Mouse (Mus musculus): ENCODE results near the gene Ap3b1. TPM values are rescaled to one million over a fixed set of nuclear protein-coding genes. Genes with fewer than 3 reads are reported as not detected.

The Ap3b1 gene
- polyA plus RNA-seq, 1 experiment from 2014 or later, result 25.9 TPM

GRCm38 (mm10) chr13:94471009-94471672 lies 112.4 kb downstream of the Ap3b1 start:
- no peaks in the 10 kb centered on the region for H3K9me3 ChIP-seq (replicated peaks)
- no peak overlapping the region for H3K9ac ChIP-seq
- no peaks in the 10 kb centered on the region for H3K4me1 ChIP-seq
- peaks cover 34% of the 10 kb centered on the region for H3K36me3 ChIP-seq
- H3K27ac ChIP-seq, result no peak overlapping the region
- H3K27me3 ChIP-seq (replicated peaks), result no peaks in the 10 kb centered on the region
- no peak for ATAC-seq
- H3K4me3 ChIP-seq, result no peak overlapping the region
- no peak overlapping the region for H3K4me2 ChIP-seq
- WGBS (ENCODE audit: insufficient replicate concordance), result 89% methylated on average over 11 of the region's 11 CpGs

- H3K9ac ChIP-seq, result no peak overlapping the region
- peaks cover 71% of the 10 kb centered on the region for H3K36me3 ChIP-seq
- no peaks in the 10 kb centered on the region for H3K27me3 ChIP-seq (replicated peaks)
- H3K4me1 ChIP-seq, result no peaks in the 10 kb centered on the region
- no peak overlapping the region for H3K27ac ChIP-seq
- no peak overlapping the region for H3K4me3 ChIP-seq
- no peak for ATAC-seq
- 84% methylated on average over 3 of the region's 3 CpGs for WGBS (ENCODE audit: insufficient replicate concordance)
- H3K9me3 ChIP-seq (replicated peaks), result no peaks in the 10 kb centered on the region
- H3K4me2 ChIP-seq, result no peak overlapping the region
Observed at GRCm38 (mm10) chr13:94476208-94476607, 117.4 kb downstream of the Ap3b1 start.

- H3K27me3 ChIP-seq (replicated peaks), result no peaks in the 10 kb centered on the region
- H3K27ac ChIP-seq, result no peak overlapping the region
- WGBS (ENCODE audit: insufficient replicate concordance), result 79% methylated on average over 7 of the region's 7 CpGs
- no peak overlapping the region for H3K9ac ChIP-seq
- no peaks in the 10 kb centered on the region for H3K9me3 ChIP-seq (replicated peaks)
- H3K4me1 ChIP-seq, result no peaks in the 10 kb centered on the region
- no peak overlapping the region for H3K4me2 ChIP-seq
- no peak for ATAC-seq
- no peak overlapping the region for H3K4me3 ChIP-seq
- peaks cover 83% of the 10 kb centered on the region for H3K36me3 ChIP-seq
Observed at GRCm38 (mm10) chr13:94480256-94480655, 121.5 kb downstream of the Ap3b1 start.

- no peak for ATAC-seq
- Histone ChIP-seq H3K4me3 (no peak overlapping the region), H3K27ac (no peak overlapping the region), H3K27me3 (replicated peaks) (no peaks in the 10 kb centered on the region), H3K4me1 (no peaks in the 10 kb centered on the region), H3K9ac (no peak overlapping the region), H3K9me3 (replicated peaks) (no peaks in the 10 kb centered on the region), H3K36me3 (peaks cover 44% of the 10 kb centered on the region), H3K4me2 (no peak overlapping the region)
- WGBS (ENCODE audit: insufficient replicate concordance), result 89% methylated on average over 3 of the region's 3 CpGs
Observed at GRCm38 (mm10) chr13:94490684-94491083, 131.9 kb downstream of the Ap3b1 start.

GRCm38 (mm10) chr13:94491159-94491558 lies 132.4 kb downstream of the Ap3b1 start:
- Histone ChIP-seq H3K27me3 (replicated peaks) (no peaks in the 10 kb centered on the region), H3K4me3 (no peak overlapping the region), H3K36me3 (peaks cover 40% of the 10 kb centered on the region), H3K4me1 (no peaks in the 10 kb centered on the region), H3K4me2 (no peak overlapping the region), H3K9ac (no peak overlapping the region), H3K9me3 (replicated peaks) (no peaks in the 10 kb centered on the region), H3K27ac (no peak overlapping the region)
- WGBS (ENCODE audit: insufficient replicate concordance), result 81% methylated on average over 8 of the region's 8 CpGs
- ATAC-seq, result no peak

- Histone ChIP-seq H3K9me3 (replicated peaks) (no peaks in the 10 kb centered on the region), H3K36me3 (peaks cover 37% of the 10 kb centered on the region), H3K9ac (no peak overlapping the region), H3K4me3 (no peak overlapping the region), H3K4me2 (no peak overlapping the region), H3K27ac (no peak overlapping the region), H3K4me1 (no peaks in the 10 kb centered on the region), H3K27me3 (replicated peaks) (no peaks in the 10 kb centered on the region)
- no peak for ATAC-seq
- WGBS (ENCODE audit: insufficient replicate concordance), result 77% methylated on average over 3 of the region's 3 CpGs
Observed at GRCm38 (mm10) chr13:94497521-94497920, 138.8 kb downstream of the Ap3b1 start.

GRCm38 (mm10) chr13:94506411-94506810 lies 147.7 kb downstream of the Ap3b1 start:
- Histone ChIP-seq H3K9me3 (replicated peaks) (no peaks in the 10 kb centered on the region), H3K4me1 (no peaks in the 10 kb centered on the region), H3K27me3 (replicated peaks) (no peaks in the 10 kb centered on the region), H3K27ac (no peak overlapping the region), H3K4me2 (no peak overlapping the region), H3K36me3 (peaks cover 36% of the 10 kb centered on the region), H3K9ac (no peak overlapping the region), H3K4me3 (no peak overlapping the region)
- WGBS (ENCODE audit: insufficient replicate concordance), result 70% methylated on average over 3 of the region's 3 CpGs
- ATAC-seq, result no peak

- Histone ChIP-seq H3K36me3 (peaks cover 40% of the 10 kb centered on the region), H3K9ac (no peak overlapping the region), H3K9me3 (replicated peaks) (no peaks in the 10 kb centered on the region), H3K27me3 (replicated peaks) (no peaks in the 10 kb centered on the region), H3K4me3 (no peak overlapping the region), H3K4me2 (no peak overlapping the region), H3K27ac (no peak overlapping the region), H3K4me1 (peaks cover 15% of the 10 kb centered on the region)
- 91% methylated on average over 8 of the region's 8 CpGs for WGBS (ENCODE audit: insufficient replicate concordance)
- no peak for ATAC-seq
Observed at GRCm38 (mm10) chr13:94508344-94508743, 149.6 kb downstream of the Ap3b1 start.

- ATAC-seq, result peak; percentile 84
- Histone ChIP-seq H3K27me3 (replicated peaks) (no peaks in the 10 kb centered on the region), H3K9ac (no peak overlapping the region), H3K4me2 (peak overlapping the region; percentile 49), H3K9me3 (replicated peaks) (no peaks in the 10 kb centered on the region), H3K4me3 (no peak overlapping the region), H3K27ac (peak overlapping the region; percentile 73), H3K4me1 (peaks cover 38% of the 10 kb centered on the region), H3K36me3 (peaks cover 24% of the 10 kb centered on the region; the same call in 1 of the 2 replicates)
- WGBS (ENCODE audit: insufficient replicate concordance), result 19% methylated on average over 10 of the region's 10 CpGs
Observed at GRCm38 (mm10) chr13:94513157-94513767, 154.5 kb downstream of the Ap3b1 start.

GRCm38 (mm10) chr13:94513898-94514297 lies 155.1 kb downstream of the Ap3b1 start:
- peak overlapping the region; percentile 73 for H3K27ac ChIP-seq
- H3K4me3 ChIP-seq, result no peak overlapping the region
- no peaks in the 10 kb centered on the region for H3K27me3 ChIP-seq (replicated peaks)
- no peak overlapping the region for H3K9ac ChIP-seq
- whole genome bisulfite sequencing (ENCODE audit: insufficient replicate concordance), result 9% methylated on average over 9 of the region's 9 CpGs
- H3K36me3 ChIP-seq, result peaks cover 24% of the 10 kb centered on the region; the same call in 1 of the 2 replicates
- ATAC-seq, result peak; percentile 72
- H3K9me3 ChIP-seq (replicated peaks), result no peaks in the 10 kb centered on the region
- H3K4me1 ChIP-seq, result peaks cover 38% of the 10 kb centered on the region
- peak overlapping the region; percentile 49 for H3K4me2 ChIP-seq

- H3K4me2 ChIP-seq, result peak overlapping the region; percentile 6; the same call in 1 of the 2 replicates
- H3K36me3 ChIP-seq, result peaks cover 24% of the 10 kb centered on the region; the same call in 1 of the 2 replicates
- H3K27me3 ChIP-seq (replicated peaks), result no peaks in the 10 kb centered on the region
- peak overlapping the region; percentile 73; the same call in 1 of the 2 replicates for H3K27ac ChIP-seq
- H3K9ac ChIP-seq, result no peak overlapping the region
- peak; percentile 79 for ATAC-seq
- H3K4me3 ChIP-seq, result no peak overlapping the region
- H3K9me3 ChIP-seq (replicated peaks), result no peaks in the 10 kb centered on the region
- peaks cover 38% of the 10 kb centered on the region for H3K4me1 ChIP-seq
Observed at GRCm38 (mm10) chr13:94514992-94515391, 156.2 kb downstream of the Ap3b1 start.

- peaks cover 22% of the 10 kb centered on the region for H3K36me3 ChIP-seq
- H3K4me3 ChIP-seq, result no peak overlapping the region
- no peaks in the 10 kb centered on the region for H3K9me3 ChIP-seq (replicated peaks)
- ATAC-seq, result no peak
- peaks cover 38% of the 10 kb centered on the region for H3K4me1 ChIP-seq
- WGBS (ENCODE audit: insufficient replicate concordance), result 76% methylated on average over 6 of the region's 6 CpGs
- no peak overlapping the region for H3K27ac ChIP-seq
- no peak overlapping the region for H3K4me2 ChIP-seq
- no peak overlapping the region for H3K9ac ChIP-seq
- no peaks in the 10 kb centered on the region for H3K27me3 ChIP-seq (replicated peaks)
Observed at GRCm38 (mm10) chr13:94516532-94516931, 157.8 kb downstream of the Ap3b1 start.

All from liver, embryonic 12.5 days (tissue).